Mouse (Mus musculus) c-Kit-positive CD71-positive TER-119-positive erythroid progenitor cells, embryonic 14.5 days (primary cell): ENCODE measurements around the gene Sorcs2.

Experiments used
- DNase-seq: peaks from one replicate; pipeline ENCODE4 v3.0.0-alpha.2; 2013; ENCODE audit warnings: low spot score

Sorcs2 gene

GRCm38 (mm10) chr5:36358161-36358560 lies 39.8 kb downstream of the Sorcs2 start:
- DNase-seq = no peak

GRCm38 (mm10) chr5:36356659-36357058 lies 41.3 kb downstream of the Sorcs2 start:
- DNase-seq = no peak

- DNase-seq = no peak
Observed at GRCm38 (mm10) chr5:36355683-36356082, 42.3 kb downstream of the Sorcs2 start.

- no peak for DNase-seq
Observed at GRCm38 (mm10) chr5:36353679-36354078, 44.3 kb downstream of the Sorcs2 start.

GRCm38 (mm10) chr5:36353194-36353593 lies 44.7 kb downstream of the Sorcs2 start:
- DNase-seq = no peak

GRCm38 (mm10) chr5:36346698-36347097 lies 51.2 kb downstream of the Sorcs2 start:
- DNase-seq = no peak

GRCm38 (mm10) chr5:36339283-36339682 lies 58.7 kb downstream of the Sorcs2 start:
- DNase-seq = no peak

- DNase-seq = no peak
Observed at GRCm38 (mm10) chr5:36336252-36336651, 61.7 kb downstream of the Sorcs2 start.

- DNase-seq = no peak
Observed at GRCm38 (mm10) chr5:36335661-36336060, 62.3 kb downstream of the Sorcs2 start.

- DNase-seq = no peak
Observed at GRCm38 (mm10) chr5:36334227-36334626, 63.7 kb downstream of the Sorcs2 start.

GRCm38 (mm10) chr5:36330472-36331155 lies 67.3 kb downstream of the Sorcs2 start:
- DNase-seq = no peak

GRCm38 (mm10) chr5:36326057-36327010 lies 71.6 kb downstream of the Sorcs2 start:
- no peak for DNase-seq

GRCm38 (mm10) chr5:36324140-36324572 lies 73.8 kb downstream of the Sorcs2 start:
- DNase-seq = no peak

- DNase-seq = peak; percentile 12
Observed at GRCm38 (mm10) chr5:36323526-36323925, 74.4 kb downstream of the Sorcs2 start.

- no peak for DNase-seq
Observed at GRCm38 (mm10) chr5:36321581-36321980, 76.4 kb downstream of the Sorcs2 start.

- no peak for DNase-seq
Observed at GRCm38 (mm10) chr5:36320667-36321066, 77.3 kb downstream of the Sorcs2 start.

GRCm38 (mm10) chr5:36317641-36318368 lies 80.1 kb downstream of the Sorcs2 start:
- no peak for DNase-seq

GRCm38 (mm10) chr5:36315106-36315505 lies 82.8 kb downstream of the Sorcs2 start:
- DNase-seq = no peak

- DNase-seq = no peak
Observed at GRCm38 (mm10) chr5:36313353-36314079, 84.4 kb downstream of the Sorcs2 start.

- DNase-seq = no peak
Observed at GRCm38 (mm10) chr5:36312926-36313325, 85.0 kb downstream of the Sorcs2 start.

- no peak for DNase-seq
Observed at GRCm38 (mm10) chr5:36304299-36304980, 93.5 kb downstream of the Sorcs2 start.
